Mouse (Mus musculus) embryo, embryonic 10.5 days (tissue): ENCODE results near the gene Mllt1.

Experiments
- DNase-seq: peaks from one replicate; pipeline ENCODE4 v3.0.0-alpha.2; 2015; ENCODE audit warnings: low spot score

The Mllt1 gene

DNA sequence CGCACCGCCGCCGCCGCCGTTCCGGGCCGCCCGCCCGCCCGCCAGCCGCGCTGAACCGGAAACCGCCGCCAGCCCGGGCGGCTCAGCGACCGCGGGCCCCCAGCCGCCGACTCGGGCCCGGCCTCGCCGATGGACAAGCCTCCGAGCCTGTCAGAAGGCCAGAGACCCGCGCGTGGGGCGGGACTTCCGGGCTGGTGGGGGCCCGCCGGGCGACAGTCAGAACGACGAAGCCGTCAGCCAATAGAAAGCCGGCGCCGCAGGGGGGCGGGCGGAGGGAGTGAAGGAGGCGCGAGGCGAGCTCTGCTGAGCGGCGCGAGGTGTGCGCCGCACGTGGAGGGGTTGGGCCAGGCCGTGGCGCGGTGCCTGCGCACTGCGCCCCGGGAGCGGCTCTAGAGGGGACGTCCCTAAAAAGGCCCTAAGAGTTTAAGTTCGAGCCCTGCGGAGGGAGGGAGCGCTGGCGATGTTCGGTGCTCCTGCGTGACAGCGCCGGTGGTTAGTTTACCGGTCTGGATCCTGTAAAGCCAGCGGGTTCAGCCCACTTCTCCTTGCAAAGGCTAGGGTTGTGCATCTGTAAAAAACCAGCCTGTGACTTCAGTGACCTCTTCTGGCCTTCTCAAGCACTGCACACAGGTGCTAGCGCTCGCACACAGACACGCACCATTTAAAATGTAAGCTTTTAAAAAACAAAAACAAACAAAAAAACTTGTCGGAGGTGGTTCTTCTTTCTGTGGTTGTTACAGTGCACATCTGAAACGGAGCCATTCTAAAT is at the start of gene Mllt1:
Gene Mllt1 (minus strand): TSS at position 53 of the 769 bp plus-strand sequence.
- peak; percentile 98 for DNase-seq

- no peak for DNase-seq
Measured at GRCm38 (mm10) chr17:56984886-56985285, 49.7 kb upstream of the Mllt1 start.

DNA sequence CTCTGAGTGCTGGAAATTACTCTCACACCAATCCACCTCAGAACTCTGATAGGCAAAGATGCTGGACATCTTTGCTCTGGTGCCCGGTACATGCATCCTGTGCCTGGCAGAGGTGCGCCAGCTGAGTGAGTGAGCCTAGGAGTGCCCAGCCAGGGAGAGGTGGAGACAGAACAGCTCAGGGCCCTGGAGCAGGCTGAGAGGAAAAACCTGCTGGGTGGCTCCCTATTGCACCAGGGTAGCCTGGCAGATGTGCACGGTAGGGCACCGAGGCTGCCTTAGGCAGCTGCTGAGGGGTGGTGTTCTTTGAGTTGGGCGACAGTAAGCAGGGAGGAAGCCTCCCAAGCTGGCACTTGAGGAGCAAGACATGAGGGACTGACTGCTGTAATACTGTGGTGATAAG is 46.8 kb upstream of the Mllt1 start, which contains the start of gene Acer1:
Gene Acer1 (minus strand): TSS at position 114 of the 400 bp plus-strand sequence.
- no peak for DNase-seq

DNA sequence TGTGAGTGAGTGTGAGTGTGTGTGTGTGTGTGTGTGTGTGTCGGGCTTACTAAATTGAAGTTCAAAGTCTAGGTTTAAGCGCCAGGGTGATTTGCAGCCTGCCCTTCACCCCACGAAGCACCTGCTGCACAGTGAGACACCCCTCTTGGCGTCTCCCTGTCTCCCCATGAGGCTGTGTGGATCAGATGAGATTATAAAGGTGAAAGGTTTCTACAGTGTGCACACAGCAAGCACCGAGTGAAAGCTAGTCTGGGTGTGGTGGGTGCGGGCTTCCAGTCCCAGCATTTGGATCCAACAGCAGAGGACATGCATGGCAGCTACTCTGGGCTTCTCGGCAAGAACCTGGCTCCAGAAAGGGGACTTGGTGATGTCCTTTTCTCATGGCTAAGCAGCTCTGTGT is 45.8 kb upstream of the Mllt1 start:
- DNase-seq: no peak

DNA sequence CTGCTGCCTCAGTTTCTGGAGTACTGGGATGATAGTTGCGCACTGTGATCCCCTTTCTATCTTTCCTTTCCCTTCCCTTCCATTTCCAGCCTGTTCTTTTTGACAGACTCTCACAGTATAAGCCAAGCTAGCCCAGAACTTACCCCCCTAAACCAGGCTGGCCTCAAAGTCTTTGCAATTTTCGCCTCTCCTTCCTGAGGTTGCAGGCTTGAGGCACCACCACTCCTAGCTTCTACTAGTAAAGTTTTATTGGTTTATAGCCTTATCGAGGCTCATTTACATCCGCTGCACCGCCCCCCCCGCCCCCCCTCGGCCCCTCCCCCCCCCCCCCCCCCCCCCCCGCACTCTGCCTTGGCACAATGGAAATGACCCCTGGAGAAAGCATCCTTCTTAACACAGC is 44.3 kb upstream of the Mllt1 start:
- no peak for DNase-seq

- DNase-seq: no peak
Measured at GRCm38 (mm10) chr17:56976531-56977390, 41.5 kb upstream of the Mllt1 start.

DNA sequence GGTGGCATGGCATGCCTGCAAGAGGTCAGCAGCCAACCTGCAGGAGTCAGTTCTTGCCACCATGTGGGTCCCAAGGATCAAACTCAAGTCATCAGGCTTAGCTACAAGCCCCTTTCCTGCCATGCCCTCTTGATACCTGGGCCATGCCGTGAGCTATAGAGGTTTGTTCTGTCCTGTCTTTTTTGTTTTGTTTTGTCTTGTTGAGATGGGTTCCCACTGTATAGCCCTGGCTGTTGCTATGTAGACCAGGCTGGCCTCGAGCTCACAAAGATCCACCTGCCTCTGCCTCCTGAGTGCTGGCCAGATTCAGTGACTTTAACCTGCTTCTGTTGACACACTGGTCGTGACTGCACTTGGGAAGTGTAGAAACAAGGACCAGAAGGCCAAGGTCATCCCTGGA is 40.2 kb upstream of the Mllt1 start:
- DNase-seq: no peak

DNA sequence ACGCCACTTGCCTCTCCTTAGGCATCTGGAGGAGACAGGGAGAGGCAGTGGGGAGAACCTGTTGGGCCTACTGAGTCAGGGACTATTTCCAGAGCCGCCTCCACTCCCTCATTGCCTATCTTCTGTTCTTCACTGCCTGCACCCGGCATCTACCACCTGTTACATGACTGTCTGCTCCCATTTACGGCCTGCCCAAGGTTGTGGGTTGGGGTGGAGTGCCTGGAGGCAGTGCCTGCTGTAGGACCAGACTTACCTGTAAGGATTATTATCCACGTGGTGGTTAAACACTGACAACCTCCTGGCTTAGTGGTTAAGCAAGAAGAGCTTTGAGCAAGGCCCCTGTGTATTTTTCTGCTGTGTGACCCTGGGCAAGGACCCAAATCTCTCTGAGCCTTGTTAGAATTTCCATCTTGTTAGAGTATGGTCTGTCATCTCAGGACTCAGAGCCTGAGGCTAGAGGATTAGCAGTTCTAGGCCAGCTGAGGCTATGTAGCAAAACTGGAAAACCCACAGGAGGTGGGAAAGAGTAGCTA is 39.6 kb upstream of the Mllt1 start:
- DNase-seq: no peak

GRCm38 (mm10) chr17:56973956-56974707 is 38.9 kb upstream of the Mllt1 start:
- no peak for DNase-seq

DNA sequence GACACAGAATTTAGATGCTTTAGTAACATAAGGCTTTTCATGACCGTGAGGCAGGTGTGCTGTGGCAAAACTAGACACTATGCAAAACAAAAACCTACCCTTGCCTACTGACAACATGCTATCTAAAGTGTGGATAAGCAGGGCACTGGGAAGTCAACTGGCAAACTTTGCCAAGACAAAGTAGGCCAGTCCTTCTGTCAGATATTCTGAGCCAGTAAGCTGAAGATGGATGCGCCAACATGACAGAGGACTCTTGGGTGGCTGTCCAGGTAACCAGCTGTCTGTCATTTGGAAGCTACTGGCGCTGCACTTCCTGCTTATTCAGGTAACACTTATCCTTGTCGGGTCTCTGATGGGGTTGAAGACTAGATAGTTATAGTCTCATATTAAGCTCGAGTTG is 34.9 kb upstream of the Mllt1 start:
- DNase-seq: no peak

DNA sequence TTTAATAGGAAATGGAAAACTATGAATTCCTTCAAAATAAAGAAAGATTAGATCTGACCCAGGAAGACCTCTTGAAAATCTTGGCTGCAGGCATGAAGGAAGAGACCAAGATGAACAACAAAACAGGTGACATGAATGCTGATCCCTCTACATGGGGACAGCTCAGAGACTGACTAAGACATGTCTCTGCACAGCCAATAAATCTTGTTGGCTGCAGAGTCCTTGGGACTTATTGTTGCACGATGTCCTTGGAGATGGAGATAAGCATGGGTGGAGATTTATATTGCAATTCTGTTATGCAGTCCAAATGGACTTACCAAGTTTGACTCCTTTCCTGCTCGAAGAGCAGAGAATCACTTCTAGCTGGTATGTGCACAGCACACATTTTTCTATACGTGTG is 34.1 kb upstream of the Mllt1 start:
- DNase-seq: no peak

DNA sequence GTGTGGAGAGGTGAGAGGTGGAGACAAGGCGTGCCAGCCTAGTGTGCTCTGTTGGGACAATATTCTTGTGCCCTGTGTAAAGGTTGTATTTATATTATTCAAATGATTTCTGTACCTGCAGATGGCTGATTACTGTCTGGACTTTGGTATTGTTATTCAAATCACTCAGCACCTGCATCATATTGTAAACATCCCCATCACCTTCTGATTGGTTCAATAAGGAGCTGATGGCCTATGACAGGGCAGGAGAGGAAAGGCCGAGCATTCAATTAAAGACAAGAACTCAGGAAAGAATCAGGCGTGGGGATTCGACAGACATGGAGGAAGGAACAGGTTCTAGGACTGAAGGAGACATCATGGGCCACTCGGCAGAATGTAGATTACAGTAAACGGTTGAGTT is 28.4 kb upstream of the Mllt1 start:
- no peak for DNase-seq

DNA sequence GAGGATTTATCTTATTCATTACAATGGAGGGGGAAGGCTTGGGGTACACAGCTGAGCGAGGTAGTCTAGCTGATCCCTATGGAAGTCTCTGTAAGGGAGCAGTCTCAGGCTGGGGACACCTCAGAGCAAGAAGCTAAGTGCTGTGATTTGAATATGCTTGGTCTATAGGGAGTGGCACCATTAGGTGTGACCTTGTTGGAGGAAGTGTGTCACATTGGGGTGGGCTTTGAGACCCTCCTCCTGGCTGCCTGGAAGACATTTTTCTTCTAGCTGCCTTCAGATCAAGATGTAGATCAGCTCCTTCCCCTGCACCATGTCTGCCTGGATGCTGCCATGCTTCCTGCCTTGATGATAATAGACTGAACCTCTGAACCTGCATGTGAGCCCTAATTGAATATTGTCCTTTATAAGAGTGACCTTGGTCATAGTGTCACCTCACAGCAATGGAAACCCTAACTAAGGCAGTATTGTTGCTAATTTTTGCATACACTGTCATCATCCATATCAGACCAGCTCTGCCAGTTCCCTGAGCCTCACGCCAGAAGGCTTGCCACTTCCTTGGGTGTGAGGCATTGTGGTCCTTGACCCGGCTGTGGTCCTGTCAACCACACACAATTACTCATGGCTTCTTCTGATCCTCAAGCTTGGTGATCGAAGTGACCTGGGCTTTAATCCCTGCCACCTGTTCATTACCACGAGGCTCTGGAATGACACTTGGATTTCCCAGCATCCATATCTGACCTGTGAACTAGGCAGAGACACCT is 27.6 kb upstream of the Mllt1 start:
- DNase-seq: no peak

DNA sequence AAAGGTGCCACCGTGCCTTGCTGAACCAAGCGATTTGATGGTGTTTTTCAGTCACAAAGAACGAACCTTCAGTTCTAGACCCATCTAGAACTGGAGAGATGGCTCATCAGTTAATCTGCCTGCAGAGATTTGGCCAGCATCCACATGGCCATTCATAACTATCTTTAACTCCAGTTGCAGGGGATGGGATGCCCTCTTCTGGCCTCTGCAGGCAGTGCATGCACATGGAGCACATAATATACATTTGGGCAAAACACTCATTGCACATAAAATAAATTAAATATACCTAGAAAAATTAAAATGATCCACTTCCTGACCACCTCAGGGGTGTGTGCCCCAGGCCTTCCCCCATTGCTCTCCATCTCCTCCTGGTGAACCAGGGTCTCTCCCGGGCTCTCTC is 26.7 kb upstream of the Mllt1 start:
- no peak for DNase-seq

DNA sequence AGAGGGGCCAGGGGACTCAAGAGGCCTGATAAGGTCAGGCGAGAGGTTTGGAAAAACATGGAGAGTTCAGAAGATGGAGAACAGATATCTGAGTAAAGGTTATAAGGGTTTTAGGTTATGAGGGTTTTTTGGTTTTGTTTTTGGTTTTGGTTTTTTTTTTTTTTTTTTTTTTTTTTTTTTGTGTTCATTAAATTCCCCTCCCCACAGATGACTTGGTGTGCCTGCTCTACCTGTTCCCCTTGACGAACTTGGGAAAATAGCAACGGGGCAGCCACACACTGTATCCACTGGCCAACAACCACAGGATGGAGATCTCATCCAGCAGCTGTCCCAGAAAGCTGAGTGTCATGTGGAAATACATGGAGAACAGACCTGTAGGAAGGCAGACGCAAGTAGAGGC is 23.5 kb upstream of the Mllt1 start:
- DNase-seq: no peak

GRCm38 (mm10) chr17:56957763-56958429 is 22.7 kb upstream of the Mllt1 start:
- no peak for DNase-seq

DNA sequence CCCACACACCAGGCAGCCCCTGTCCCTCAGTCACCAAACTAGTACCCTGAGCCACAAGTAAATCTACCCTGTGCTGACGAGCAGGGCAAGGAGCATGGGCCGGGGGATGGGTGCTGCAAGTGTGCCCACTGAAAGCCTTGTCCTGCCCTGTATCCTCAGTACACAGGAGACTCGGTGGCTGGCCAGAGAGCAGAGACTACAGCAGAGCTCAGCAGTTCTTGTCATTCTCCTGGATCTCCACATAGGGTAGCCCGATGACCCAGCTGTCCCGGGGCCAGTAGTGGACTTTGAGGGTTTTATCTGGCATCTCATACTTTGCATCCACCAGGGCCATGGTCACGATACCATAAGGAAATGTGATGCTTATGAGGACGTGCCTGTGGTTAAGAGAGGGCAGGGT is 19.7 kb upstream of the Mllt1 start:
- DNase-seq: no peak

- no peak for DNase-seq
Measured at GRCm38 (mm10) chr17:56952639-56953038, 17.4 kb upstream of the Mllt1 start.

GRCm38 (mm10) chr17:56950915-56951314 is 15.7 kb upstream of the Mllt1 start:
- peak; percentile 68 for DNase-seq

DNA sequence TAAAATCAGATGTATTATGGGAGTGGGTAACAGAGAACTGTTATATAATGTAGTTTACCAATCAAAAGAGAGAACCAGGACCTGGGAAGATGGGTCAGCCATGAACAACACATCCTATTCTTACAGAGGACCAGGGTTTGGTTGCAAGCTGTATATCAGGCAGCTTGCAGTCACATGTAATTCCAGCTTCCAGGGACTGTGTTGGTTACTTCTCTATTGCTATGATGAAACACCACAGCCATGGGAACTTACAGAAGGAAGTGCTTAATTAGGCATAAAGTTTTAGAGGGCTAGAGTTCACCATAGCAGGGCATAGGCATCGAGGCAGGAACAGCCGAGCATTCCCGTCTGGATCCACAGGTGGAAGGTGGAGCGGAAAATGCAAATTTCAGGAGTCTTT is 3.5 kb upstream of the Mllt1 start:
- no peak for DNase-seq

GRCm38 (mm10) chr17:56936731-56937130 is 1.5 kb upstream of the Mllt1 start:
- no peak for DNase-seq
